ENCODE assay signal across 8 mouse cellular contexts in the genomic region with DNA sequence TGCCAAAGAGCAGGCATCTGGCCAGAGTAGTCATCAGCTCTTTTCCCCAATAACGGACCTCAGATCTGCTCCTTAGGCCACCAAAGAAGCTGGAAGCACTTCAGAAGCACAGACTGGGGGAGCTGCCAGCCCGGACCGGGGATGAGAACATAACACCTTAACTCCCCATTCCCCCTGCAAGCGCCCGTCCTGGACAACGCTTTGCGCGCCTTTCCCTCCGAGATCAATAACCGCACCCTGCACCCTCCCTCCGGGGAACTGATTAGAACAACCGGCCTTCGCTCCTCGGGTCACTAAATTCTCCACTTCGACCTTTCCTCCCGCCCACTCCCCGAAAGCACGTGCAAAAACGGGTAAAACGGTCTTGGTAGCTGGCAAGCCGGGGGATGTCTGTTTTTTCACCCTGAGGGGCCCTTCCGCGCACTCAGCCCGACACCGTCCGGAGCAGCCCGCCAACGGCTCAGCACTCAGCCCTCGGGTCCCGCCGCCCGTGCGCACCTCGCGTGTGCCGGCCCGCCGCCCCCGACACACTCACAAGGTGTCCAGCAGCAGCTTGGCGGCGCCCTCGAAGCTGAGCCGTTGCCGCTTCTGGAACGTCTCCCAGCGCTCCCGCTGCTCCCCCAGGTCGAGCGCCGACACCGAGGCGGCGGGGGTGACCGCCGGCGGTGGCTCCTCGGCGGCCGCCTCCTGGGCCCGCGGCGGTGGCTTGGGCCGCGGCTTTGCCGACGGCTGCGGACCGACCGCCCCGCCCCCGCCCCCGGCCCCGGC. TPM values are rescaled to one million over a fixed set of nuclear protein-coding genes. Genes with fewer than 3 reads are reported as not detected.
DNase-seq lines count a peak whose midpoint lies in the region; ATAC-seq and TF ChIP-seq lines count a peak whose summit lies in the region.

No protein-coding gene starts in this region.

- in situ Hi-C loops in Patski (cut with MboI; ENCODE audit: low pct_unique_long_range_greater_than_20kb) = no loop called here

- TF ChIP-seq CTCF in Patski (IDR thresholded peaks at IDR 0.05) = no peak

- ATAC-seq in Patski = peak; percentile 75
- peak; percentile 91 for ATAC-seq in hindbrain, embryonic 11.5 days (ENCODE audit: low FRiP score)
- ATAC-seq in megakaryocyte, adult 5-6 weeks (ENCODE audit: poor library complexity, severe bottlenecking) = peak; percentile 57

- peak overlapping the region; percentile 37 for H3K27ac ChIP-seq in hindbrain, embryonic 11.5 days (ENCODE audit: low read depth, low read length)

- POLR2A ChIA-PET in Patski (lab: Charles Lee) = interaction anchor here (0.6 to 4.1 kb wide), 4 partner anchors 12 to 91 kb away, joined by 3 to 30 read pairs (median 4); a partner anchor contains a TSS

- peak overlapping the region; percentile 92 for H3K4me2 ChIP-seq in hindbrain, embryonic 11.5 days (replicated peaks; ENCODE audit: low read depth, low read length)

- H3K9me3 ChIP-seq in hindbrain, embryonic 11.5 days (ENCODE audit: control insufficient read depth, low read length) = no peaks in the 10 kb centered on the region

- CTCF ChIA-PET in Patski (lab: Charles Lee) = no interaction called here

- peak overlapping the region; percentile 61 for H3K4me3 ChIP-seq in hindbrain, embryonic 11.5 days (ENCODE audit: low read depth, low read length)

- H3K36me3 ChIP-seq in hindbrain, embryonic 11.5 days (ENCODE audit: control insufficient read depth, insufficient read depth, low read length) = no peaks in the 10 kb centered on the region

- DNase-seq in Patski (ENCODE audit: low read depth, low spot score) = no peak
- peak; percentile 70 for DNase-seq in cerebellum, adult 9-11 months
- peak; percentile 18 to 31 for DNase-seq in frontal cortex, postnatal 14 days (ENCODE audit: low spot score in 2 of 2)
- peak; percentile 76 for DNase-seq in hindbrain, embryonic 11.5 days (ENCODE audit: low spot score)
- DNase-seq in left cerebral cortex, adult 8-10 months (ENCODE audit: low spot score in 2 of 2) = peak; percentile 28 to 46
- peak; percentile 61 to 64 for DNase-seq in right cerebral cortex, postnatal 10 days (ENCODE audit: low spot score in 2 of 2)
- DNase-seq in urinary bladder, postnatal 36 days (ENCODE audit: low spot score in 2 of 2) = peak; percentile 39 to 48

- H3K27me3 ChIP-seq in Patski = no peaks in the 10 kb centered on the region
- no peaks in the 10 kb centered on the region for H3K27me3 ChIP-seq in hindbrain, embryonic 11.5 days (ENCODE audit: control insufficient read depth, insufficient read depth, low read length)

- no peaks in the 10 kb centered on the region for H3K4me1 ChIP-seq in hindbrain, embryonic 11.5 days (replicated peaks; ENCODE audit: control insufficient read depth, insufficient read depth, low read length)

- under 1% methylated on average over 68 of the region's 73 CpGs for WGBS in hindbrain, embryonic 11.5 days

- H3K9ac ChIP-seq in hindbrain, embryonic 11.5 days (ENCODE audit: low read depth, low read length) = peak overlapping the region; percentile 96

RNA-seq across cellular contexts. Expression of a gene that starts 0.6 kb away (rescaled TPM):
- 24.5 TPM for polyA plus RNA-seq in Patski (2021)
- 44.2 and 50.0 TPM in 2 replicates for polyA plus RNA-seq in hindbrain, embryonic 11.5 days (2014; fragmentation: Nextera tagmentation; extraction: Ambion mirVana)
- 10 to 100 TPM; 29.2 to 35.6 (median 31.8) TPM for total RNA-seq in left cerebral cortex, adult 8-10 months (2022)
- 5.2 and 8.7 TPM in 2 replicates for total RNA-seq in megakaryocyte, adult 5-6 weeks (2015)
- total RNA-seq in megakaryocyte, adult 5-6 weeks (2017) = 3.1 and 3.9 TPM in 2 replicates

RNA-seq across cellular contexts. Expression of a gene that starts 12.5 kb away (rescaled TPM):
- 624 TPM for polyA plus RNA-seq in Patski (2021)
- 3,694 and 3,897 TPM in 2 replicates for polyA plus RNA-seq in hindbrain, embryonic 11.5 days (2014; fragmentation: Nextera tagmentation; extraction: Ambion mirVana)
- total RNA-seq in left cerebral cortex, adult 8-10 months (2022) = 1,000 to 10,000 TPM; 1,765 to 1,972 (median 1,844) TPM
- 1,447 and 1,627 TPM in 2 replicates for total RNA-seq in megakaryocyte, adult 5-6 weeks (2015)
- total RNA-seq in megakaryocyte, adult 5-6 weeks (2017) = 835 and 1,053 TPM in 2 replicates

RNA-seq across cellular contexts. Expression of a gene that starts 35.8 kb away (rescaled TPM):
- 0.04 TPM for polyA plus RNA-seq in Patski (2021)
- 6.5 and 8.9 TPM in 2 replicates for polyA plus RNA-seq in hindbrain, embryonic 11.5 days (2014; fragmentation: Nextera tagmentation; extraction: Ambion mirVana)
- 10 to 100 TPM; 17.9 to 20.2 (median 19.3) TPM for total RNA-seq in left cerebral cortex, adult 8-10 months (2022)
- total RNA-seq in megakaryocyte, adult 5-6 weeks (2015) = 24.9 and 27.9 TPM in 2 replicates
- 46.6 and 51.1 TPM in 2 replicates for total RNA-seq in megakaryocyte, adult 5-6 weeks (2017)
